Mouse (Mus musculus) forebrain, embryonic 16.5 days (tissue): Measurements from ENCODE around the gene Nudt16. TPM values are rescaled to one million over a fixed set of nuclear protein-coding genes. Genes with fewer than 3 reads are reported as not detected.

Experiments
- ATAC-seq: fragments of 200-750 bp; cut with Nextera tagmentation; 2 replicates; pipeline ENCODE4 v1.8.0; 2017; ENCODE audit warnings: mild to moderate bottlenecking, moderate library complexity
- H3K27ac ChIP-seq: fragments of 300-500 bp; sonication (generic); 2 replicates; pipeline ENCODE4 v1.5.1; 2014; ENCODE audit warnings: low read length, control low read depth
- H3K27me3 ChIP-seq: fragments of 300-500 bp; sonication (generic); replicated peaks from 2 replicates; pipeline ENCODE4 v1.6.1; 2014; ENCODE audit warnings: low read length; ENCODE audit not compliant: control insufficient read depth, insufficient read depth
- H3K36me3 ChIP-seq: fragments of 300-500 bp; sonication (generic); 2 replicates; pipeline ENCODE4 v1.6.1; 2014; ENCODE audit not compliant: control insufficient read depth, insufficient read depth
- H3K4me1 ChIP-seq: fragments of 300-500 bp; sonication (generic); replicated peaks from 2 replicates; pipeline ENCODE4 v1.6.1; 2014; ENCODE audit warnings: low read length; ENCODE audit not compliant: control insufficient read depth, insufficient read depth
- H3K4me2 ChIP-seq: fragments of 300-500 bp; sonication (generic); 2 replicates; pipeline ENCODE4 v1.6.1; 2014; ENCODE audit warnings: mild to moderate bottlenecking, low read length, control low read depth
- H3K4me3 ChIP-seq: fragments of 300-500 bp; sonication (generic); replicated peaks from 2 replicates; pipeline ENCODE4 v1.5.1; 2014; ENCODE audit warnings: mild to moderate bottlenecking, low read length, control low read depth
- H3K9ac ChIP-seq: fragments of 300-500 bp; sonication (generic); replicated peaks from 2 replicates; pipeline ENCODE4 v1.6.1; 2014; ENCODE audit warnings: low read depth, low read length, control low read depth
- H3K9me3 ChIP-seq: fragments of 300-500 bp; sonication (generic); 2 replicates; pipeline ENCODE4 v1.6.1; 2016; ENCODE audit warnings: low read length; ENCODE audit not compliant: control insufficient read depth
- WGBS: fragments of 180-500 bp; shearing (Covaris S2); extraction: QIAGEN DNeasy Blood & Tissue Kit; methylation state at CpG from one replicate; pipeline ENCODE4 v1.1.7; 2014; 5-methylcytosine and 5-hydroxymethylcytosine counted together
- polyA plus RNA-seq: library from polyadenylated mRNA; unstranded; fragments of >200 nt; fragmentation: Nextera tagmentation; extraction: Ambion mirVana; gene quantifications from 2 replicates; pipeline ENCODE4 v1.2.1, GENCODE M21; 2015

The Nudt16 gene
- polyA plus RNA-seq, 1 experiment from 2014 or later, result 35.4 TPM

DNA sequence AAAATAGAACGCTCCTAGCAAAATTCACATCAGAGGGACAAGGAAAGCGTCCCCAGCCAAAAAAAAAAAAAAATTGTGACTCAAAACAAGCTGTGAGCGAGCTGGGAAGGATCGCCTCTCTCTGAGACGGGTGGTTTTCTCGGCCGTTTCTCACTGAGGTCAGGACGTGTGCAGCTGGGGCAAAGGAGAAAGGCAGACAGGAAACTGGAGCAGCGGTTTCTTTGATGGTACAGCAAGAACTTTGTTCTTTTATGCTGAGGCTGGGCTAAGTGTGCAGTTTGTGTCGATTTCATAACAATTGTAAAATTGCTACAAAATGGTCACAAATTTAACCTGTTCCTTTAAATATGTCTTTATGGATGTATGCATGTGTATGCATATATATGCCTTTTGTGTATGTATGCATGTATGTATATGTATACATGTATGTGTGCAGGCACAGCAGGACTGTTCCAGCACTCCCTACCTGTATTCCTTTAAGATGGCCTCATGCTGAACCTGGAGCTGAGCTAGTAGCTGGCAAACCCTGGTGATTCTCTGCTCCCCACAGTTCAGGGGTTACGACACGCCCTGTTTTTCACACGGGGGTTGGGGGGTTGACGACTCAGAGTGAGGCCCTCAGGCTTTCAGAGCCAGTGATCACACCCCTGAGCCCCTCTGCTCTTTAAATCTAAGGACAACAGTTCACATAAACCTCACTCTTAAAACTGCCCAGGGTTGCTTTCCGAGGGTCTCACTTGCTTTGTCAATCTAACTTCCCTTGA lies 30.6 kb downstream of the Nudt16 start:
- Histone ChIP-seq H3K9me3 (no peaks in the 10 kb centered on the region), H3K36me3 (no peaks in the 10 kb centered on the region), H3K27me3 (no peaks in the 10 kb centered on the region), H3K9ac (no peak overlapping the region), H3K4me2 (no peak overlapping the region), H3K27ac (no peak overlapping the region), H3K4me3 (no peak overlapping the region), H3K4me1 (no peaks in the 10 kb centered on the region)
- ATAC-seq, result no peak
- 77% methylated on average over 15 of the region's 15 CpGs for WGBS

DNA sequence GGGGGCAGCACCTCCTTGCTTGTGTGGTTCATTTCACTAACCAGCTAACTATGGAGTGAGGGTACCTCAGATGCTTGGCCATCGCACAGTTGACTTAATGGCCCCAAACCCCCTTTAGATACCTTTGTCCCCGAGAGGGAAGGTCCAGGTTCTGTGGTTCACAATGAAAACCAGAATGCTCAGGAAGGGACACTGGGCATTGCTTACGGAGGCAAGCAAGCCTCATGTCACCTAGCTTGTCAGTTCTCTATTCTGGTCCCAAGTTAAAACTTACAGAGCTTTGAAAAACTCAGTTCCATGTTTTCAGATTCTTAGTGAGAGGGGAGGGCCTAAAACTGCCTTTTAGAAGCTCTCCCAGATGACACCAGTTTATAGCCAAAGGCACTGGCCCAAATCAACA lies 51.4 kb downstream of the Nudt16 start:
- Histone ChIP-seq H3K4me3 (no peak overlapping the region), H3K9me3 (no peaks in the 10 kb centered on the region), H3K27ac (no peak overlapping the region), H3K9ac (no peak overlapping the region), H3K4me1 (no peaks in the 10 kb centered on the region), H3K4me2 (no peak overlapping the region), H3K36me3 (peaks cover 4% of the 10 kb centered on the region), H3K27me3 (no peaks in the 10 kb centered on the region)
- no peak for ATAC-seq
- WGBS, result 93% methylated on average over 3 of the region's 3 CpGs

Other genes starting within 250 kb of the Nudt16 start
- gene Mrpl3, start 78.6 kb downstream of the Nudt16 start, polyA plus RNA-seq, result 92.1 and 102 TPM in 2 replicates
- gene 1700080E11Rik, start 13.3 kb upstream of the Nudt16 start, polyA plus RNA-seq, result not detected in 2 replicates